Mouse (Mus musculus): Measurements from ENCODE around the gene Csnk2b.

The Csnk2b gene

DNA sequence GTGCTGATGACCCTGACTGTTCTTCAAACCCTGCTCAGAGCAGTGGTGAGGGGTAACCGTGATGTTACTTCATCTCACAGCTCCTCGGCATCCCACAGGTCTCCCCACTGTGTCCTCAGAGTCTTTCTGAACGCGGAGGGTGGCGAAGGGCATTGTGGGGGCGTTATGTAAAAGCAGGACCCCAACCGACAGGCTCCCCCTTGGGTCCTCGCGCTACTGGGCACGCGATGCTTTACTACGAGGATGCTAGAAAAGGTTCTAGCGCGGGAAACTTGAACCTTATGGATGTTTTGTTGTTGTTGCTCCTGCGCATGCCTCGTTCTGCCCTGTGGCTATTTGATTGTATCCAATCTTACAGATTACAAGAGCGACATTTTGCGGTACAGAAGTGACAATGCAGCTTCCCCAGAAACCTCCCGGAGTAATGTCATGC, at the start of gene Csnk2b:
TSS of gene Csnk2b (minus strand) at position 183 of the 433 bp plus-strand sequence.
- DNase-seq (ENCODE audit: low spot score in 2 of 2), result no peak

GRCm38 (mm10) chr17:35168541-35169207, 46.8 kb upstream of the Csnk2b start:
- no peak for DNase-seq (ENCODE audit: low spot score in 2 of 2)

- DNase-seq (ENCODE audit: low spot score in 2 of 2), result no peak
Observed at GRCm38 (mm10) chr17:35167794-35168193, 45.9 kb upstream of the Csnk2b start.

DNA sequence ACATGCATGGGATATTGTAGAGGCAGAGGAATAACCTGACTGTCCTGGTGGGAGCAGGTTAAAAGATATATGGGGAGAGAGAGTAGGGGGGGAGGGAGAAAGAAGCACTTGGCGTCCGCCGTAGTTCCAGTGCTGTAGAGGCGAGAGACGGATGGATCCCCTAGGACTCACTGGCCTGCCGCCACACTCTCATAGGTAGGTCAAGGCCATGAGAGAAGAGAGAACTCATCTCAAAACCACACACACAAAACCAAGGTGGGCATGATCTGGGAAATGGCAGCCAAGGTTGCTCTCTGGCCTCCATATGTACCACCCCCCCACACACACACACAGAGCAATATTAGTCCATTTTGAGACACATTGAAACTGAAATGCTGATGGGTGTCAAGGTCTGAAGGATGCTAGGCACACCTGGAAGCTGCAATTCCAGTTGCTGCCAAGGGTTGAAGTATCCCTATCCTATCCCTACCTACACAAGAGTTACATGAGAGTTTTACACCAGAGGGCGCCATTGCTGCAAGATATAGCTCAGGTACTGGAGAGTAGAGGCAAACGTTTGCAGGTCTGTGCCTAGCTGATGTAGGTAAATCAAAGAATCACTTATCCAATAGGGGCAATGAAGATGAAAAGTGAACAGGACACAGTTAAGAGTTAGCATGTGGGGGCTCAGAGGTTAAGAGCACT, 44.6 kb upstream of the Csnk2b start:
- peak in 1 of 2 experiments; percentile 40 for DNase-seq (ENCODE audit: low spot score in 2 of 2)

- no peak for DNase-seq (ENCODE audit: low spot score in 2 of 2)
Observed at GRCm38 (mm10) chr17:35165451-35166155, 43.8 kb upstream of the Csnk2b start.

DNA sequence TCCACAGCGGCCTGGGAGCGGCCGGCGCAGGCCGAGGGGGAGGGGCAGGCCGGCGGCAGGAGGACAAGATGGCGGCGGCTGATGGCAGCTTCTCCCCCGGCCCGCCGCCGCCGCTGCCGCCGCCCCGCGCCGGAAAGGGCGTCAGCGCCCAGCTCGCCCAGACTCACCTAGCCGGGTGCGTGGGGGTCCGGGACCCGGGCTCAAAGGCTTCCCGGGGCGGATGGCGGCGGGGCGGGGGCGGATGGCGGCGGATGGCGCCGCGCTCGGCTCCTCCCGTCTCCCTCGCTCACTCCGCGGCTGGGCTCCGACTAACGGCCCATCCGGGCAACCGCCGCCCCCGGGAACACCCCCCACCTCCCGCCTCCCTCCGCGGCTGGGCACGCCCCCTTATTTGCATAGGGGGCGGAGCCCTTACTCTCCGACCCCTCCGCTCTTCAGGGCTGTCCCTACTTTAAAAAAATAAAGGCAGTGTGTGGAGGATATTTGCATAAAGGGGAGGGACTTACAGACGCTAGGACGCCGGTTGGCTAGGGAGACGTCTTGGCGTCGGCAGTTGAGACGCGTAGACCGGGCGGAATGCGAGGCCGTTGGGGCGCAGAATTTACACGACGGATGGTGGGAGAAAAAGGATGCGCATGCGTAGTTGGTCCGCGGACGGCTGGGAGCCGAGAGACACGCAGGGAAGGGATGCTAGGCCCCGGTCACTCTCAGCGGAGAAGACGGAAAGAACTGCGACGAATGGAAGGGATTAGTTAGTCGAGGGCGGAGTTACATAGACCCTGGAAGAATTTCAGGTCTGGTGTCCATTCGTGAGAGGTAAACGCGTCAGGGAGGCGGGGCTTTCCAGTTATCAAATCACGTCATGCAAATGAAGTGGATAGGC, 43.0 kb upstream of the Csnk2b start, which contains the start of gene Prrc2a:
TSS of gene Prrc2a (minus strand) at position 330 of the 883 bp plus-strand sequence.
- DNase-seq (ENCODE audit: low spot score in 2 of 2), result peak; percentile 91 to 96

DNA sequence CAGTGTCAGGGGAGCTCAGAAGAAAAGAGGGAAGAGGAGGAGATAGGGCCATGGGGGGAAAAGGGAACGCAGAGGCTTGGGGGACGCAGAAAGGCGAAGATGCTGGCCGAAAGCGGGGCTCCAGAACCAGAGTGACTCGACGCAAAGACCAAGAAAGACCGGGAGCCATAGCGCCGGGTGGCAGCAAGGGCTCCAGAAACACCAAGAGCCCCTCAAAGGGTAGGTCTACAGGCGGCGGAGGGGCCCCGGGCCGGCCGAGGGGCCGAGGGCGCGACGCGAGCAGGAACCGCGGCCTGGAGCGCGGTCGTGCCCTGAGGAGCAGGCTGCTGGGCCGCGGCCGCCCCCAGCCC, 42.3 kb upstream of the Csnk2b start:
- no peak for DNase-seq (ENCODE audit: low spot score in 2 of 2)

GRCm38 (mm10) chr17:35163326-35164081, 41.7 kb upstream of the Csnk2b start:
- DNase-seq (ENCODE audit: low spot score in 2 of 2), result no peak

GRCm38 (mm10) chr17:35162730-35163129, 40.9 kb upstream of the Csnk2b start:
- no peak for DNase-seq (ENCODE audit: low spot score in 2 of 2)

DNA sequence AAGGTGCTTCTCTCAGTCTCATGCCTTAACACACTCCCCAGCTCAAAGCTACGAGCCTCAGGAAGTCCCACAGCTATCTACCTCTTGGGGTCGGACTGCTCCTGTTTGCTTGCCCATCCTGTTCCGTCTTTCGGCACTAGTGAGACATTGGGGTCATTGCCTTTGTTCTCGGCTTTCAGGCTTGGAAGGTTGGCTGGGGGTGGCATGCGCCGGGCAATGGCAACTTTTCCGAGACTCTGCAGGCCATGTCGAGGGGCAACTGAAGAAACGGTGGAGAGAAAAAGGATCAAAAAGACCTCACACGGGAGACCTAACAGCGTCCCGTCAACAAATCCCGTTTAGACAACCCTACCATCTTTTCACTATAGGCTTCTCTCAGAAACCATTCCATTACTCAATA, 40.3 kb upstream of the Csnk2b start:
- no peak for DNase-seq (ENCODE audit: low spot score in 2 of 2)

DNA sequence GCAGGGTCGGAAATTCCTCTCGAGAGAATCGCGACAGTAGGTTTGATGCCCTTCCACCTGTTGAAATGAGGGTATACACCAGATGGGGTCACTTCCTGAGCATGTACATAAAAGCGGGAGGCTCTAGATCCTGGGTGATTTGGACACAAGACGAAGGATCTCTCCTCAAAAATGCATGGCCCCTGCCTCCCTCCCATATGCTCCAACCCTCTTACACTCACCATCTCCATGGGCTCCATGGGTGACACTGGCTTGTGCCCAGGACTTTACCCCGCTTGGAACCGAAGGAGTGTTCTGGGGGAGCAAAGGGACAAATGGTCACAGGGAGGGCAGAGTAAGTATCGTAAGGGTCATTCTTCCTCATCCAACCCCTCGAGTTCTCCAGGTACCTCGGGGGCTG, 39.6 kb upstream of the Csnk2b start:
- DNase-seq (ENCODE audit: low spot score in 2 of 2), result no peak

DNA sequence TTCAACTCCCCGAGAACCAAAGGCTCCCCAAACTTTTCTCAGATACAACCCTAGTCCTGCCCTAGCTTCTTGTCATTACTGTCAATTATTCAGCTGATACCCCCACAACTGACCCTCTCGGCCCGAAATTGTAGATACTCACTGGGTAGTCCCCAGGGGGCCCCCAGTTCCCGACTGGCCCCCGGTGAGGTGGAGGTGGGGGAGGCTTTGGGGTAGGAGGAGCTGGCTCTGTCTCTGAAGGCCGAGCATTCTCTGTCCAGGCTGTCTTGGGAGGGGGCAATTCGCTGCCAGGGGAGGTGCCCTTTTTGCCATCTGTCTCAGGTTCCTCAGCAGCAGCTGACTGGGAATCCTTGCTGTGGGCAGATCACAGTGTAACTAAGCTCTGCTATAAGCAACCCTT, 37.8 kb upstream of the Csnk2b start:
- DNase-seq (ENCODE audit: low spot score in 2 of 2), result no peak

DNA sequence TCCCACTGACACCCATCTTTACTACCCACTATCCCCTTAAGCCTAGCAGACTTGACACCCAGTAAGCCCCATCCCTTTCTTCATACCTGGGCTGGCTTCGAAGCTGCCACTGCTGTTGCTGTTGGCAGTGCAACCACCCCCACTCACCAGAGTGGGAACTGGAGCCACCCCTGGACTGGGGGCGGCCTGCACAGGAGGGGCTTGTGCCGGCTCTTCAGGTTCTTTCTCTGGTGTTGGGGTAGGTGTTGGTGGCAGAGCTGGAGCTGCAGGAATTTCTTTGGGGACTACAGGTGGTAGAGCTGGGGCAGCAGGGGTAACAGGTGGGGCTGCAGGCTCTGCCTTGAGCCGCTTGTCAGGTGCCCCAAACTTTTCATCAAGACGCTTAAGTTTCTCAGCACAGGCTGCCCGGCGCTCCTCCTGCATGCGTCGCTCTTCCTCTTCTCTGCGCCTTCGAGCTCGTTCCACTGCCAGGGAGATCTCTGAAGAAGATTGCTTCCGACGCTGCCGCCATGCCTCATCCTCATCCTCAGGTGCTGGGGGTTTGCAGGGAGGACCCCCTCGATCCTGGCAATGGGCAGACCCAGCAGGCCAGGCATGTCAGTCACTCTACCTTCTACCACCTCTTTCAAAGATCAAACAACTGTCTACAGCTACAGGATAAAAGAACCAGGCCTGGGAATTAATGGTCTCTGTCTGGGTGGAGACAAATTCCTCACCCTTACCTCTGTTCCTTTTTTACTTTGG, 37.2 kb upstream of the Csnk2b start:
- no peak for DNase-seq (ENCODE audit: low spot score in 2 of 2)

DNA sequence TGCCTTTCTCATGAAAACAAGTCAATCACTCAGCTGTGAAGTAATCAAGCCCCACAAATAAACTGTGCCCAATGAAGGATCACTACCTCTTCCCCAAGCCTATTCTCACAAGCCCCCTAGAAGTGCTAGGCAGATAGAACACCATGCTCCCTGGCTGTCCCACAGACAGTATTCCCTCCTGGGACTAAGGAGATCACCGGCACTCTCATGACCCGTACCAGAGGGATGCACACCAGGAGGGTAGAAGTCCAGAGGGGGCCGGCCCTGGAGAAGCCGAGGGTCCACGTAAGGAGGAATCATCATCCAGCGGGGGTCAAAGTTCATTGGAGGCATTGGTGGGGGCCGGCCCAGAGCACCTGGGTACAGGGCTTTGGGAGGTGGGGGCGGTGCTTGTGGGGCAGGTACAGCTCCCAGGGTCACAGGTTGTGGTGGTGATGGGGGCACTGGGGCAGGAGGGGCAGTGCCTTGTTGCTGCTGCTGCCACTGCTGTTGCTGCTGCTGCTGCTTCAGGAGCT, 35.9 kb upstream of the Csnk2b start:
- no peak for DNase-seq (ENCODE audit: low spot score in 2 of 2)

DNA sequence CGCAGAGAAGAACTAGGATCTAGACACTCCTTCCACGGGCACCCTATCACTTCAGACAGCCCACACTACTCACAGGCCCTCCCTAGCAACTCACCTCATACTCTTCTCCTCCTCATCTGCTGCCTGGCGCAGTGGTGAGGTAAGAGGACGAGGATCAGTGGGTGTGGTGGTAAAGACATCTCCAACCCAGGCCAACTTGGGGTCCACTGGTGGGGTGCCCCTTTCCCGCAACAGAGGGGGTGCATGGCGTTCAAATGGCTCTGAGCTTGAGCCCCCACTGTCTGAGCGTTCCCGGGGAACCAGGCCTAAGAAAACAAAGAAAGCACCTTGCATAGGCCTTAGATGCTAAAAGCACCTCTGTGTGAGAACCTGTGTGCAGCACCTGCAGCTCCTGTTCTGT, 35.4 kb upstream of the Csnk2b start:
- DNase-seq (ENCODE audit: low spot score in 2 of 2), result no peak

DNA sequence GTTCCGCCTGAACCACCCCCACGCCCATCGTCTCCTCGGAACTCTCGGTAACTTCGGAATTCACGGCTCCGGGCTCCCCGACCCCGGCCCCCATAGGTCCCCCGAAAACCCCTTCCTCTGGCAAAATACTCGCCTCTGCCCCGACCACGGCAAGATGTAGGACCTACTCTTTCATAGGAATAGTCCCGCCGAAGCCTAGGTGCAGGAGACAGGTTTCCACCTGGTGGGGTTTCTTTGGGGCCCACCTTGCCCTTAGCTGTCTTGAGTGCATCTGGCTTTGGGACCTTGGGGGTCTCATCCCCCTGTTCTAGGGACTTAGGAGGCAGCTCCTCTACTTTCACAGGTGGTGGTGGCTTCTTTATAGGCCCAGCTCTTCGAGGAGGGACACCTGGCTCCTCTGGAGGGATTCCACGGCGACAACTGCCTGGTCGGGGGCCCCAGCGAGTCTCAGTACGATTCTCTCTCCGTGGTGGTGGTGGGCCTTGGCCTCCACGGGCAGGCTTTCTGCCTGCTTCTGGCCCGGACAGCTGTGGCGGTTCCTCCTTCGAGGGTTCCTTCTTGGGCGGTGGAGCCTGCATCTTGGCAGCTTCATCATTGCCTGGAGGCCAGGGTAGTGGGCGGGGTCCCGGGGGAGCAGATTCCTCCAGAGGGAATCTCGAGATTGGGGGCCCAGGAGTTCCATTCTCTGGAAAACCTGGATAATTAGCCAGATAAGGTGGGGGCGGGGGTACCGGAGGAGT, 34.8 kb upstream of the Csnk2b start:
- no peak for DNase-seq (ENCODE audit: low spot score in 2 of 2)

- no peak for DNase-seq (ENCODE audit: low spot score in 2 of 2)
Observed at GRCm38 (mm10) chr17:35155451-35155850, 33.6 kb upstream of the Csnk2b start.

DNA sequence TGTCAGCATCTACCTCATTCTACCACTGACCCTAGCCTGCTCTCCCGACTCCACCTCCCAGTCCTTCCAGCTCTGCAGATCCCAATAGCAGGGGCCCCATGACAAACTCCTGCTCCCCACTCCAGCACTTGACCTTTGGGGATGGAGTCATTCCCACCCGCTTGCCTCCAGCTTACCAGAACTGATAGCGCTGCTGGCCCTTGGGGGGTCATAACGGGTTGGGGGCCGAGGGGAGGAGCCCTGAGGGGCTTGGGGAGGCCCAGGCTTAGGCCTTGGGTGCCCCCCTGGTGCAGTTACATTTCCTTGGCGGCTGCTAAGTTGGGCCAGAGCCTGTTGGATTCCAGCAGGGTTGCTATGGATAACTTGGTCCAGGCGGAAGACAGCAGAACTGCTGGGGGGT, 32.8 kb upstream of the Csnk2b start:
- no peak for DNase-seq (ENCODE audit: low spot score in 2 of 2)

- DNase-seq (ENCODE audit: low spot score in 2 of 2), result no peak
Observed at GRCm38 (mm10) chr17:35153931-35154330, 32.1 kb upstream of the Csnk2b start.

Measured in urinary bladder, adult 18-20 months (tissue).